Mouse (Mus musculus) liver, embryonic 14.5 days (tissue): Measurements from ENCODE around the gene Hsd17b14. TPM values are rescaled to one million over a fixed set of nuclear protein-coding genes. Genes with fewer than 3 reads are reported as not detected.
"Not testable (repeated sequence)": the region's sequence is repeated elsewhere in the genome, so short reads cannot be mapped to it uniquely, and the experiment has no call there.

Experiments
- ATAC-seq: fragments of 200-750 bp; cut with Nextera tagmentation; 2 replicates; pipeline ENCODE4 v1.8.0; 2017; ENCODE audit warnings: moderate number of reproducible peaks, mild to moderate bottlenecking, moderate library complexity; ENCODE audit not compliant: insufficient read depth
- DNase-seq, 3 experiments: peaks; one replicate each; pipeline ENCODE4 v3.0.0-alpha.2; 2012 to 2013; ENCODE audit warnings: low read depth in 3 of 3, low spot score in 3 of 3
- H3K27ac ChIP-seq: fragments of 300-500 bp; sonication (generic); 2 replicates; pipeline ENCODE4 v1.5.1; 2014; ENCODE audit warnings: moderate library complexity, mild to moderate bottlenecking, control low read depth, inconsistent platforms
- H3K27me3 ChIP-seq: fragments of 300-500 bp; sonication (generic); 2 replicates; pipeline ENCODE4 v1.6.1; 2014; ENCODE audit warnings: mild to moderate bottlenecking, low read length, moderate library complexity; ENCODE audit not compliant: control insufficient read depth, insufficient read depth
- H3K36me3 ChIP-seq: fragments of 300-500 bp; sonication (generic); replicated peaks from 2 replicates; pipeline ENCODE4 v1.6.1; 2014; ENCODE audit warnings: low read depth; ENCODE audit not compliant: control insufficient read depth, insufficient read depth
- H3K4me1 ChIP-seq, 2 experiments: fragments of 200-500 bp in 1 of 2; fragments of 300-500 bp in 1 of 2; sonication (generic) in 1 of 2; replicated peaks; 2 replicates each; pipeline ENCODE4 v1.6.1; 2012 to 2014; ENCODE audit warnings: antibody characterized with exemption in 1 of 2, inconsistent platforms in 1 of 2, low read length in 1 of 2; ENCODE audit not compliant: control insufficient read depth in 2 of 2, insufficient read depth in 2 of 2
- H3K4me2 ChIP-seq: fragments of 300-500 bp; sonication (generic); 2 replicates; pipeline ENCODE4 v1.6.1; 2014; ENCODE audit warnings: low read depth, mild to moderate bottlenecking, control low read depth, moderate library complexity
- H3K4me3 ChIP-seq, 2 experiments: fragments of 200-500 bp in 1 of 2; fragments of 300-500 bp in 1 of 2; sonication (generic) in 1 of 2; 2 replicates each; pipeline ENCODE4 v1.5.1; 2012 to 2014; ENCODE audit warnings: low read depth in 2 of 2, low read length in 2 of 2, mild to moderate bottlenecking in 2 of 2, control low read depth in 1 of 2, inconsistent platforms in 1 of 2, moderate library complexity in 1 of 2; ENCODE audit not compliant: insufficient read depth in 1 of 2
- H3K9ac ChIP-seq: fragments of 300-500 bp; sonication (generic); replicated peaks from 2 replicates; pipeline ENCODE4 v1.6.1; 2014; ENCODE audit warnings: mild to moderate bottlenecking, control low read depth, moderate library complexity
- H3K9me3 ChIP-seq: fragments of 300-500 bp; sonication (generic); 2 replicates; pipeline ENCODE4 v1.6.1; 2016; ENCODE audit warnings: low read length, mixed read lengths; ENCODE audit not compliant: control insufficient read depth
- CTCF ChIP-seq: IDR thresholded peaks from 2 replicates; pipeline ENCODE4 v1.5.1; 2016; ENCODE audit warnings: antibody characterized with exemption, low read depth, control low read depth
- EP300 ChIP-seq: IDR thresholded peaks from 2 replicates; pipeline ENCODE4 v1.6.1; 2016; ENCODE audit warnings: antibody characterized with exemption, low read depth
- WGBS: fragments of 180-500 bp; shearing (Covaris S2); extraction: QIAGEN DNeasy Blood & Tissue Kit; methylation state at CpG from one replicate; pipeline ENCODE4 v1.1.7; 2014; ENCODE audit not compliant: insufficient replicate concordance; 5-methylcytosine and 5-hydroxymethylcytosine counted together
- polyA plus RNA-seq, 2 experiments: library from polyadenylated mRNA; depleted of rRNA in 1 of 2; stranded (reverse) in 1 of 2; unstranded in 1 of 2; fragments of >200 nt; fragmentation: Nextera tagmentation in 1 of 2; extraction: Ambion mirVana in 1 of 2; gene quantifications; 2 replicates each; pipeline versions ENCODE4 v1.2.1 to v1.2.3; 2012 to 2014

Hsd17b14 gene
- polyA plus RNA-seq, 2 experiments, result 1.2 to 2.1 TPM

DNA sequence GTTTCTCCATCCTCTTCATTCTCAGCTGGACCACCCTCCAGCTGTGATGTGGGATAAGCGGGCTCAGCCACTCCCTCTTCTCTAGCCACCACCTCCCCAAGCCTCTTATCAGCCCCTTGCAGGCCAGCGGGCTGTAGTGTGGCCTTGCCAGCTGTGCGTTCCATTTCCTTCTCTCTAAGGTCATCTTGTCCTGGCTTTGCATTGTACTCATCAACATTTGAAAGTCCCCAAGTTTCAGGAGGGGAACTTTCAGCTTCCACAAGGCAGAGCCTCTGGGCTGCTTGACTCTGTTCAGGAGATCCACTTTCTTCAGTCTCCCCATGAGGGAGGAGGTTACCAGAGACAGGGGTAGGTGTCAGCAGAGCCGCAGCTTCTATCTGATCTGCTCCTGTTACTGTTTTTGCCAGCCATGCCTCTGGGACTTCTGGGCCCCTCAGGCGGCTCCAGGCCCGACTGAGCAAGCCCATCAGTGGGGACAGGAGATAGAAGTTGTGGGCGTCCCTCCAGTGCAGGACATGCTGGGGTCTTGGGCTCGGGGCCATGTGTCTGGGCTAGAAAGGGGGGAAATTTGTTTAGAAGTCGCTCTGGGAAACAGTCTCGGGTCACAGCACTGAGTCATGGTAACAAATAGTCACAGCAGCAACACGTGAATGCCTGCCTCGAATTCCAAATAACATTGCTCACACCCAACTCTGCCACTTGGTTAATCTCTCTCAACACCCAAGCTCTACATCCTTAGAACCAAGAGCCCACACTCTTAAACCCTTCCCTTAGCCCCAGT is 29.7 kb upstream of the Hsd17b14 start:
- peaks cover 6 to 8% of the 10 kb centered on the region in 2 experiments; a peak in 3 of 4 replicates for H3K4me1 ChIP-seq
- WGBS, result 1% methylated on average over 12 of the region's 12 CpGs
- no peaks in the 10 kb centered on the region for H3K27me3 ChIP-seq
- TF ChIP-seq CTCF (no peak), EP300 (peak; percentile 95)
- H3K4me2 ChIP-seq, result peak overlapping the region; percentile 88
- H3K27ac ChIP-seq, result peak overlapping the region; percentile 100
- peak overlapping the region; percentile 99 for H3K9ac ChIP-seq
- peaks cover 42% of the 10 kb centered on the region for H3K36me3 ChIP-seq
- ATAC-seq (peak; percentile 86), DNase-seq (peak; percentile 95 to 96 (median 95))
- H3K9me3 ChIP-seq, result no peaks in the 10 kb centered on the region
- H3K4me3 ChIP-seq, result peak overlapping the region; percentile 76 to 88

DNA sequence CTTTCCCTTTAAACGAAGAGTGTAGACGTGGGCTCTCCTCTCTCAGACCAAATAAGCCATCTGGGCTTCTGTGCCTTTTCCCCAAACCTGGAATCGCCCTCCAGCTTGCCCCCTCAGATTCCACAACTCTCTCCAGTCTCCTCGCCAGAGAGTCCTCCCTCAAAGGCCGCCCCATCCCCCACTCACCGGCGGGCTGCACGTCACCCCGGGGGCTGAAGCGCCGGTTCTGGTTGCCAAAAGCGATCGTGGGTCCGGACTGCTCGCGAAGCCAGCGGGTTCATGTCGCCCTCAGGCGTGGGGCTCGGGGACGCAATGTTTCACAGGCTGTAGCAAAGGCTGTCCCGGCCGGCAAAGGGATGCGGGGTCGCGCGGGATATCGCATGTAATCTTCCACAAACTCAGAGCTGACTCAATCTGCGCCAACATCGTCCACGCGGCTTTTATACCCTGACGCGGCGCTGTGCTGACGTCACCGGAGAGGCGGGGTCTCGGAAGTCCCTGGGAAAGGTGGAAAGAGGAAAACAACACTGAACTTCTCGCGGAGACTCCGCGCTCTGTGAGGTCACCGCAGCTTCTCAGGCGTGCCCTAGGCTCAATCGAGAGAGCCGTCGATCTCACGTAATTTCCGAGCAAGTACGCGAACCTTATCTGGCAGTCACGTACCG is 28.8 kb upstream of the Hsd17b14 start, which contains the start of the genes Ppp1r15a and Plekha4:
Ppp1r15a (minus strand) TSS at position 460 of the 665 bp plus-strand sequence.
Plekha4 (plus strand) TSS at position 522 of the 665 bp plus-strand sequence.
- WGBS, result under 1% methylated on average over 54 of the region's 54 CpGs
- Histone ChIP-seq H3K9ac (peak within 1 kb of the TSS; percentile 99), H3K27me3 (no peaks in the 10 kb centered on the region), H3K4me2 (peak within 1 kb of the TSS; percentile 88), H3K36me3 (peaks cover 38% of the 10 kb centered on the region), H3K9me3 (no peaks in the 10 kb centered on the region), H3K27ac (peak within 1 kb of the TSS; percentile 100), H3K4me3 (peak within 1 kb of the TSS; percentile 76 to 88), H3K4me1 (peaks cover 6 to 8% of the 10 kb centered on the region in 2 experiments; a peak in 3 of 4 replicates)
- ATAC-seq (peak; percentile 71), DNase-seq (peak; percentile 94 to 96 (median 96))
- peak; percentile 41; the same call in 1 of the 2 replicates for TF ChIP-seq EP300
- no peak for TF ChIP-seq CTCF

DNA sequence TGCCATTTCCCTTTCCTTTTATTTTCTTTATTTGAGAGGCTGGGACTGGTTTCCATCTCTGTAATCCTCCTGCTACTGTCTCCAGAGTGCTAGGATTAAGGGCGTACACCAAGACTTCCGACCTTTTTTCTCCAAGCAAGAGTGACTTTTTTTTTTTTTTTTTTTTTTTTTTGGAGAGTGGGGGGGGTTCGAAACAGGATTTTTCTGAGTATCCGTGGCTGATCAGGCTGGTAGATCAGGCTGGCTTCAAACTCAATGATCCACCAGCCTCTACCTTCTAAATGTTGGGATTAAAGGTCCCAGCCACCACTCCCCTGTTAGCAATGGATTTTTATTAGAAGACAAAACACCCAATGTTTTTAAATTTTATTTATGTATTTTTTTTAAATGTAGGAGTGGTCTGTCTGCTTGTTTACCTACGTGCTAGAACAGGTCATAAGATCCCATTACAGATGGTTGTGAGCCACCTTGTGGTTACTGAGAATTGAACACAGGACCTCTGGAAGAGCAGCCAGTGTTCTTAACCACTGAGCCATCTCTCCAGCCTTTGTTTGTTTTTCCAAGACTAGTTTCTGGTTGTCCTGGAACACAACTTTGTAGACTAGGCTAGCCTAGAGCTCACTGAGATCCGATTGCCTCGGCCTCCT is 28.1 kb upstream of the Hsd17b14 start:
- WGBS, result 15% methylated on average over 7 of the region's 7 CpGs
- ATAC-seq (0 out of 2 replicates have a peak, but pooled peaks have one; percentile 14), DNase-seq (peak in 1 of 3 experiments; percentile 58)
- peak overlapping the region; percentile 88 for H3K4me2 ChIP-seq
- peak; percentile 2; the same call in 1 of the 2 replicates for TF ChIP-seq EP300
- TF ChIP-seq CTCF, result peak; percentile 71
- peak overlapping the region; percentile 99 for H3K9ac ChIP-seq
- H3K27me3 ChIP-seq, result no peaks in the 10 kb centered on the region; the same call in 1 of the 2 replicates
- H3K4me3 ChIP-seq, result peak overlapping the region; percentile 76 to 88
- peak overlapping the region; percentile 100 for H3K27ac ChIP-seq
- peaks cover 2 to 4% of the 10 kb centered on the region in 2 experiments; a peak in 3 of 4 replicates for H3K4me1 ChIP-seq
- no peaks in the 10 kb centered on the region for H3K9me3 ChIP-seq
- peaks cover 34% of the 10 kb centered on the region for H3K36me3 ChIP-seq

DNA sequence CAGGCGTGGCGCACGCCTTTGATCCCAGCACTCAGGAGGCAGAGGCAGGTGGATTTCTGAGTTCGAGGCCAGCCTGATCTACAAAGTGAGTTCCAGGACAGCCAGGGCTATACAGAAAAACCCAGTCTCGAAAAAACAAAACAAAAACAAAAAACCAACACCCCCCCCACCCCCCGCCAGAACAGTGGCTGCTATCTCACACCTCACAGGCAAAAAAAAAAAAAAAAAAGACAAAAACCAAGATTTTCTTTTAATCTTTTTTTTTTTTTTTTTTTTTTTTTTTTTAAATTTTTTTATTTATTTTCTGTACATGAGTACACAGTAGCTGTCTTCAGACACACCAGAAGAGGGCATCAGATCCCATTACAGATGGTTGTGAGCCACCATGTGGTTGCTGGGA is 27.5 kb upstream of the Hsd17b14 start:
- Histone ChIP-seq H3K4me3 (peak overlapping the region; percentile 76 to 88; a peak in 3 of 4 replicates), H3K36me3 (peaks cover 31% of the 10 kb centered on the region), H3K9ac (peak overlapping the region; percentile 99), H3K27ac (peak overlapping the region; percentile 100), H3K4me2 (peak overlapping the region; percentile 88)
- not testable (repeated sequence) for H3K9me3 ChIP-seq, DNase-seq, ATAC-seq, H3K27me3 ChIP-seq, H3K4me1 ChIP-seq
- 66% methylated on average over 6 of the region's 6 CpGs for WGBS
